Mouse (Mus musculus) left cerebral cortex, postnatal 4 days (tissue): ENCODE results near the gene Lrrn4. TPM values are rescaled to one million over a fixed set of nuclear protein-coding genes. Genes with fewer than 3 reads are reported as not detected.

Experiments used
- DNase-seq: peaks from one replicate; pipeline ENCODE4 v3.0.0-alpha.2; 2022
- intact Hi-C: fragments of 180-260 bp; cut with DNase I; formaldehyde crosslinking; loops from one replicate; pipeline ENCODE4 v1.15.1; 2025
- total RNA-seq, 2 experiments: library from RNA; stranded (reverse); gene quantifications; 2 replicates each; pipeline ENCODE4 v1.2.3; 2021

Gene Lrrn4
- under 1 TPM; 0.22 to 0.36 TPM for total RNA-seq

DNA sequence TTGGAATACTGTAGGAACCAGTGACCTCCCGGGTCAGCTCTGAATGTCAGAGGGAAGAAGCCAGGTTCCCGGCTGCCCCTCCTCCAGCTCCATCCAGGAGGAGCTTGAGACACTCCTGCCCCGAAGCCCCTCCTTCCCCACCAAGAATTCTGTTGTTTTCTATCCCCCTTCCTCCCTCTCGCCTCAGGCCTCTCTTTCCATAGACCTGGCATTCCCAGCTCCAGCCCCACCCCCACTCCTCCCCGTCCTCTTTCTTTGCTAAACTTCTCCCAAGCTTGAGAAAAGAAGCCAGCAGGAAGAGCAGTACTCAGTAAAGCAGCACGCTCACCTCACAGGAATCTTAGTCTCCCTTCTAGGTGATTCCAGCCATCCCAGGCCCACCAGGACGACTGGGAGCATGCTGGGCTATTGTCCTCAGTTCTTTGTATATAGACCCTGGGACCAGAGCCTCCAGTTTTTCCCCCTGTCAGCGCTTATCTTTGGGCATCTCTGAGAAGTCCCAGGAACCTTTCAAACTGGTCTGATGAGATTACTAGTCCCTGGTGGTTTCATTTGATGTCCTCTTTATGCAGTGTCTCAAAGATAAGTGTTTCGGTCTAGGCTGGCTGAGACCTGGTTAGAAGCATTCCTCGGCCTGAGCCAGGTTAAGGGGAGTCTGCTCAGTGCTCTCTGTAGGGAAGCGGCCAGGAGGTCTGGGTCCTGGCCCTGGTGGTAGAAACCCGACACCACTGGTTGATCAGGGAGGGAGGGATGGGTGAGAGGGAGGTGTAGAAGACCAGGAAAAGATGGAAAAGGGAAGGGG is at the start of gene Lrrn4:
Gene Lrrn4 (minus strand): TSS at position 48 of the 802 bp plus-strand sequence.
- intact Hi-C loops: no loop called here
- DNase-seq: no peak

DNA sequence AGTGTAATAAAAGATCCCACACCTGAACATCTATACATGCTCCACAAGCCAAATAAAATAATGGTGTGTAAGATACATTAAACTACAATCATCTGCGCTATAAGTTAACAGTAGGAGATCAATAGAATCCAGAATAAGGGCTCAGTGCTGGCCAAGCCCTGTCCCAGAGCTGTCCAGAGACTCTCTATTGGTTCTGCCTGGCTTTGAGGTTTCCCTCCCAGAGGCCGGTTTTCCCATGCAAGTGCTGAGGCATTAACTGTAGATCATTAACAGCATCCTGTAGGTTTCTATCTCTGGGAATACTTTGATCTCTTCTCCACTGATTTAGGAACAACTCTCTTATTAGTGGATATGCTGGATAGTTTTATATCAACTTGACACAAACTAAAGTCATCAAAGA is 48.3 kb upstream of the Lrrn4 start:
- DNase-seq: no peak
- intact Hi-C loops: no loop called here

GRCm38 (mm10) chr2:132927871-132928270 is 47.2 kb upstream of the Lrrn4 start:
- intact Hi-C loops: no loop called here
- DNase-seq: no peak

DNA sequence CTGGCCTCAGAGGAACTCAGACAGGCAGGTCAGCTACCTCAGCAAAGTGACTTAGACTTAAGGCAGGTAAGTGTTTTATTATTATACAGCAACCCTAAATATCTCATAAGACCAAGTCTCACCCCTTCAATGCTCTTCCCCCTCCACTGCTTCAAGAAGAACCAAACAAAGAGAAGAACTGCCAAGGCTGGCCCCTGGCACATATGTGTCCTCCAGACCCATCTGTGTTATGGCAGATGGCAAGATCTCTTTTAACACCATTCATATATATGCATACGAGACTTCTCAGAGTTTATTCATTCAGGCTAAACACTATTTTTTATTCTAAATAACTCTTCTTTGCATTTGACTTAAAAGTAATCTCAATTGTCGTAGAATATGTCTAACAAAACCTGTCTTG is 46.6 kb upstream of the Lrrn4 start:
- DNase-seq: peak; percentile 41
- intact Hi-C loops: no loop called here

- intact Hi-C loops: no loop called here
- no peak for DNase-seq
Observed at GRCm38 (mm10) chr2:132923290-132924085, 42.8 kb upstream of the Lrrn4 start.

- intact Hi-C loops: no loop called here
- no peak for DNase-seq
Observed at GRCm38 (mm10) chr2:132922076-132922873, 41.6 kb upstream of the Lrrn4 start.

GRCm38 (mm10) chr2:132914785-132915184 is 34.1 kb upstream of the Lrrn4 start:
- DNase-seq: no peak
- intact Hi-C loops: no loop called here

DNA sequence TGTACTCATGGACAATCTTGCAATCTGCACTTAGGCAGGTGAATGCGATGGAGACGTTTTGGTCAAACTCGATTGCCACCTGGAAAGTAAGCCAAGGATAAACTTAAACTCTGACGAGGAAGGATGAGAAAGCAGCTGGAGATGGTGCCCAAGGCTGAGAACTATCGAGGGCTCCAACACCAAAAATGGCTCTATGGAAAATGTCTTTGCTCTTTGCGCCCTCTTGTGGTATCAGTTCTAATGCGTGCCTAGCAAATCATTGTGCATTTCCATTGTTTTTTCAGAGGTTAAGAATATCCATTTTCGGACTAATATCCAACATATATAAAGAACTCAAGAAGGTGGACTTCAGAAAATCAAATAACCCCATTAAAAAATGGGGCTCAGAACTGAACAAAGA is 26.1 kb upstream of the Lrrn4 start:
- DNase-seq: peak; percentile 23
- intact Hi-C loops: loop anchor here (10.0 kb wide), 1 partner anchor 392 kb away; no protein-coding TSS in a partner anchor

- intact Hi-C loops: loop anchor here (10.0 kb wide), 1 partner anchor 390 kb away; no protein-coding TSS in a partner anchor
- DNase-seq: no peak
Observed at GRCm38 (mm10) chr2:132904961-132905360, 24.3 kb upstream of the Lrrn4 start.

- peak; percentile 40 for DNase-seq
- intact Hi-C loops: loop anchor here (10.0 kb wide), 1 partner anchor 389 kb away; no protein-coding TSS in a partner anchor
Observed at GRCm38 (mm10) chr2:132903498-132903897, 22.8 kb upstream of the Lrrn4 start.

- intact Hi-C loops: loop anchor here (10.0 kb wide), 1 partner anchor 387 kb away; no protein-coding TSS in a partner anchor
- no peak for DNase-seq
Observed at GRCm38 (mm10) chr2:132902056-132902455, 21.4 kb upstream of the Lrrn4 start.

DNA sequence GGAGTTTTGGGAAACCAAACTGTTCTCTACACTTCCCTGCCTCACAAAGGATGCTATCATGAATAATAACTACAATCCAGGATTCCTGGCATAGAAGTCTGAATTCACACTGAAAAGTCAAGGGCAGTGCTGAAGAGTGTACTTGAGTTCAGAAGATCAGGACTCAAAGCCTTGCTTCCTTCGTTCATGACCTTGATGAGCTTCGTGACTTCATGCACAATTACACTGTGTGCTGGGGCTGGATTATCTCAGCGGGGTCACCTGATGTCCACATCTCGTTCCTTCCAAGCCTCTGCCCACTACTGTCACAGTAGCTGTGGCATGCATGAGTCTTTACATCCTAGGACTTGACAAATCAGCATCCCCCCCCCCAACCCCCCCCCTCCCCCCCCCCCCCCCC is 20.9 kb upstream of the Lrrn4 start:
- no peak for DNase-seq
- intact Hi-C loops: loop anchor here (10.0 kb wide), 1 partner anchor 387 kb away; no protein-coding TSS in a partner anchor

DNA sequence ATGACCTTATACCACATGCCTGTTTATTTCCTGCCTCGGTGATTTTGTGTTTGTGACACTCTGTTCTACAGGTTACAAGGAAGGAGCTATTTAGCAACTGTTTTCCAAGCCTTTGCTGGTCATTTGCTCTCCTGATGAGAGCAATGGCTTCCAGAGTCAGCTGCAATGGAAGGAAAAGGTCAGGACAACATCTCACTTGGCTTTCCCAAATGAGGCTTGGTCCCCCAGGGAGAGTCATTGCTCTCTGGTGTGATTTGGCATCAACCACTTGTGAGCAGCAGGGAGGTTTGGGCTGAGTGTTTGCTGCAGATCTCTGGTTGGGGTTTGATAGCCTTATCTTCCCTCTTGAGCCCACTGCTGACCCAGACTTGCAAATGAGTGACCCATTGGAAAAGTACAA is 19.9 kb upstream of the Lrrn4 start:
- intact Hi-C loops: loop anchor here (10.0 kb wide), 1 partner anchor 386 kb away; no protein-coding TSS in a partner anchor

DNA sequence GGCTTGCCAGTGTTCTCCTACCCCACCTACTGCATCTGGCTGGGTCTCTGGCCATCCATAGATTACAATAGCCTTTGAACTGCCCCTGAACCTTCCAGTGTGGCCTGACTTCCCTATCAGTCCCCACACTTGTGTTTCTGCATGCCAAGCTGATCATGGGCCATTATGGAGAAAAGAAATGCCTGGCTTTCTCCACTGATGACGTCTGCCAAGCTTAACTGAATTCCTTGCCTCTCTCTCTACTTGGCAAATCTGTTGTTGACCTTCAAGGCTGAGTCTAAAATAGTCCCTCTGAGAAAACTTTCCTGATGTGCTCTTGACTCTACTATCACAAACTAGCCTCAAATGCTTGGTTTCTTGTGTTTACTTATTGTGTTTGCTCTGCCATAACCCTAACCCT is 17.5 kb upstream of the Lrrn4 start:
- intact Hi-C loops: no loop called here

More for the DNA sequence above, 19.9 kb upstream of the Lrrn4 start:
- DNase-seq: no peak

GRCm38 (mm10) chr2:132893826-132894225 is 13.1 kb upstream of the Lrrn4 start:
- no peak for DNase-seq
- intact Hi-C loops: no loop called here

More for the DNA sequence above, 17.5 kb upstream of the Lrrn4 start:
- no peak for DNase-seq

GRCm38 (mm10) chr2:132885312-132885711 is 4.6 kb upstream of the Lrrn4 start:
- intact Hi-C loops: no loop called here
- no peak for DNase-seq

- no peak for DNase-seq
- intact Hi-C loops: no loop called here
Observed at GRCm38 (mm10) chr2:132884303-132884967, 3.7 kb upstream of the Lrrn4 start.

GRCm38 (mm10) chr2:132879261-132880044 is 1.2 kb downstream of the Lrrn4 start:
- DNase-seq: peak; percentile 66
- intact Hi-C loops: no loop called here

DNA sequence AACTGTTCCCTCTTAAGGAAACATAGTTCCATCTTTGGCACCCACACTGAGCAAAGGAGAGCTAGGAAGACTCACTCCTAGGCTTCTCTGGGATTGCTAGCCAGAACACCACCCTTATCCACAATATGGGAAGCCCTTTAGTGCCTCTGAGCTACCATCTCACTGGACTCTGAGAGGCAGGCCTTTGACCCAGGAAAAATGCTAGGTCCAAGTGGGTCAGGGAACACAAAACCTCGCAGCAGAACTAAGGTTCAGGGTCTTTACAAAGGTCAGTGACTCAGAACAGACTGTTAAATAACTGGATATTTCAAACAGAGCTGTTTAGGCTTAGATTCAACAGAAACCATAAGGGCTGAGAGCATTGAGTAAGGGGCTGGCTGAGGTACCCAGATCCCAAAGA is 3.7 kb downstream of the Lrrn4 start:
- DNase-seq: no peak
- intact Hi-C loops: no loop called here
